Mouse (Mus musculus) testis, adult 10 weeks (tissue): Measurements from ENCODE around the gene Tmem191c. TPM values are rescaled to one million over a fixed set of nuclear protein-coding genes. Genes with fewer than 3 reads are reported as not detected.

Experiments
- polyA plus RNA-seq: library from polyadenylated mRNA; stranded (reverse); fragments of 350-450 nt; fragmentation: Illumina TruSeq; extraction: RNeasy Lipid Tissue Mini Kit (QIAGEN cat#74804); gene quantifications from one replicate; pipeline ENCODE4 v1.2.3, GENCODE M21; 2014; ENCODE audit warnings: low read depth, low replicate concordance

The Tmem191c gene
- 1.1 TPM for polyA plus RNA-seq

GRCm38 (mm10) chr16:17275721-17276120 is at the start of gene Tmem191c:
TSS of gene Tmem191c (plus strand) at chr16:17276077.

GRCm38 (mm10) chr16:17232794-17233701 is 42.8 kb upstream of the Tmem191c start, which contains the start of gene Hic2:
TSS of gene Hic2 (plus strand) at chr16:17233572.

GRCm38 (mm10) chr16:17331116-17331515 is 55.2 kb downstream of the Tmem191c start, which contains the start of gene Serpind1:
TSS of gene Serpind1 (plus strand) at chr16:17331371.

Other genes starting within 250 kb of the Tmem191c start
- 204 TPM for gene Ypel1, start 206.4 kb upstream of the Tmem191c start, polyA plus RNA-seq
- 123 TPM for gene Ppil2, start 164.8 kb upstream of the Tmem191c start, polyA plus RNA-seq
- gene 2610318N02Rik, start 150.9 kb upstream of the Tmem191c start, polyA plus RNA-seq: 188 TPM
- 24.7 TPM for gene Sdf2l1, start 143.7 kb upstream of the Tmem191c start, polyA plus RNA-seq
- 9.9 TPM for gene Ydjc, start 131.5 kb upstream of the Tmem191c start, polyA plus RNA-seq
- gene Ccdc116, start 128.8 kb upstream of the Tmem191c start, polyA plus RNA-seq: 59.5 TPM
- 193 TPM for gene Ube2l3, start 73.4 kb upstream of the Tmem191c start, polyA plus RNA-seq
- 66.6 TPM for gene Rimbp3, start 67.5 kb upstream of the Tmem191c start, polyA plus RNA-seq
- 0.95 TPM for gene Hic2, start 42.5 kb upstream of the Tmem191c start, polyA plus RNA-seq
- gene Serpind1, start 55.3 kb downstream of the Tmem191c start, polyA plus RNA-seq: 0.10 TPM
- gene Snap29, start 129.9 kb downstream of the Tmem191c start, polyA plus RNA-seq: 51.2 TPM
- 39.1 TPM for gene Pi4ka, start 130.2 kb downstream of the Tmem191c start, polyA plus RNA-seq
- 9.1 TPM for gene Crkl, start 175.9 kb downstream of the Tmem191c start, polyA plus RNA-seq
- gene Aifm3, start 213.5 kb downstream of the Tmem191c start, polyA plus RNA-seq: 0.34 TPM
- 7.8 TPM for gene Lztr1, start 232.6 kb downstream of the Tmem191c start, polyA plus RNA-seq